Mouse (Mus musculus): ENCODE data around the gene Tbx4.

DNA sequence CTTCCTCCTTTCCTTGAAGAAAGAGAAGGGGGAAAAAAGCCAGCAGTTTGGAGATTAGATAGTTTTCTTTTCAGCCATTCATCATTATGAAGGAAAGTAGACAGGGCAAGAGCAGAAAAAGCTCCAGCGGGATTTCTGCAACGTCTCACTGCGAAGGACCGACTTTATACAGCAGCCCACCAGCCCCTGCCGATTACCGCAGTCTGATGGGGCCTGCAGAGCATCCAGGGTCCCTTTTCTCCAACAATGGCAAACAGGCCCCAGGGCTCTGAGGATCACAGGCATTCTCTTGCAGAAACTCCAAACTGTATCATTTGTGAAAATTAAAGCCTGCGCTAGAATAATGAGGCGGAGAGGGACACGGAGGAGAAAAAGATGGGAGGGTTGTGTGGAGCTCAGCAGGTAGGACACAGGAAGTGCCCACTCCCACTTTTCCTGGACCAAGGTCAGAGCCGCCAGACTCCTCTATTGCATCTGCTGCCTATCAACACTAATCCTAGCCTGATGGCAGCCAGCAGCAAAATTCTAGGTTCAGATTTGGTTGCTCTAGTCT is 32.2 kb downstream of the Tbx4 start:
- no peak for TF ChIP-seq E2F4 (IDR thresholded peaks at IDR 0.05; ENCODE audit: insufficient replicate concordance, low read depth, low read length)
- TF ChIP-seq EP300 (IDR thresholded peaks at IDR 0.05; ENCODE audit: low read length) = no peak
- no peak for TF ChIP-seq CTCF (conservative IDR thresholded peaks at IDR 0.05 in 1 of 2, IDR thresholded peaks at IDR 0.05 in 1 of 2; ENCODE audit: low read depth in 2 of 2, low read length in 2 of 2)
- no peak for TF ChIP-seq ZKSCAN1 (IDR thresholded peaks at IDR 0.05; ENCODE audit: borderline replicate concordance, low read depth, low read length)
- no peak for TF ChIP-seq POLR2A (IDR thresholded peaks at IDR 0.05; ENCODE audit: low read depth, low read length)
- TF ChIP-seq UBTF (IDR thresholded peaks at IDR 0.05; ENCODE audit: low read depth, low read length) = no peak
- no peak for TF ChIP-seq RAD21 (IDR thresholded peaks at IDR 0.05; ENCODE audit: low read depth, low read length)
- TF ChIP-seq USF1 (IDR thresholded peaks at IDR 0.05; ENCODE audit: low read depth, low read length) = no peak
- no peak for TF ChIP-seq HCFC1 (IDR thresholded peaks at IDR 0.05; ENCODE audit: low read depth, low read length)
- no peak for TF ChIP-seq NRF1 (IDR thresholded peaks at IDR 0.05; ENCODE audit: low read depth, low read length)
